Mouse (Mus musculus): ENCODE measurements around the gene Ptrh2.

The Ptrh2 gene

GRCm38 (mm10) chr11:86671041-86671675 is 12.6 kb upstream of the Ptrh2 start:
- DNase-seq: no peak

- no peak for DNase-seq
Observed at GRCm38 (mm10) chr11:86672772-86673171, 11.0 kb upstream of the Ptrh2 start.

GRCm38 (mm10) chr11:86675520-86675919 is 8.3 kb upstream of the Ptrh2 start:
- DNase-seq: no peak

- no peak for DNase-seq
Observed at GRCm38 (mm10) chr11:86678957-86679356, 4.8 kb upstream of the Ptrh2 start.

DNA sequence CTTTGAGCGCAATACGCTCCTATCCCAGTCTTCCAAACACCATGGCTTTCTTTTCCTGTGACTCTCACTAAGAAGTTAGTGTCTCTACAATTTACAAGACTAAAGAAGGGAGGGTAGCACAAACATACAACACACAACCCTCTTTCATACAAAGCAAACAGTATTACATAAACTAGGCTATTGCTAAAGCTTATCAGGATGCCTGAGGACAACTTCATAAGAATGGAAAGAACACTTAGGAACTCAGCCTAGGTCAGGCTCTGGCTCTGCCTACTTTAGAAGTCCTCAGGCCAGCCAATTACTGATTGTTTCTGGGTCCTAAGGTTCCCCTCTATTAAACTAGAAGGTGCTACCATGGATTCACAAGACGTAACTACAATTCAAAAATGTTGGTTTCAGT is 3.1 kb upstream of the Ptrh2 start:
- DNase-seq: no peak

DNA sequence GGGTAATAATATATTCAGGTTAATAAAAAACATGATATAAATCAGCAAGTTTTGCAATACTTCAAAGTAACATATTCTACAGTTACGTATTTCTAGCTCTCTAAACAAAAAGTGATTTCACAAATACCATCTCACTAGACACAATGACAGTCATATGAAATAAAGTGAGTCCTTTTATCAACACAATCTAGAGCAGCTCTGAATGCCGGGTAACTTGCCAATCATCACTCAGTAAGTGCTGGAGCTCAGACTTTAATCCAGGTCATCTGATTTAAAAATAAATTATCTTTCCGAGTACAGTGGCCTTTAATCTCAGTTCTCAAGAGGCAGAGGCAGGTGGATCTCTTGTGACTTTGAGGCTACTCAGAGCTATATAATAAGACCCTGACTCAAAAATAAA is 2.4 kb upstream of the Ptrh2 start:
- DNase-seq: no peak

- DNase-seq: no peak
Observed at GRCm38 (mm10) chr11:86682861-86683260, 924 bp upstream of the Ptrh2 start.

DNA sequence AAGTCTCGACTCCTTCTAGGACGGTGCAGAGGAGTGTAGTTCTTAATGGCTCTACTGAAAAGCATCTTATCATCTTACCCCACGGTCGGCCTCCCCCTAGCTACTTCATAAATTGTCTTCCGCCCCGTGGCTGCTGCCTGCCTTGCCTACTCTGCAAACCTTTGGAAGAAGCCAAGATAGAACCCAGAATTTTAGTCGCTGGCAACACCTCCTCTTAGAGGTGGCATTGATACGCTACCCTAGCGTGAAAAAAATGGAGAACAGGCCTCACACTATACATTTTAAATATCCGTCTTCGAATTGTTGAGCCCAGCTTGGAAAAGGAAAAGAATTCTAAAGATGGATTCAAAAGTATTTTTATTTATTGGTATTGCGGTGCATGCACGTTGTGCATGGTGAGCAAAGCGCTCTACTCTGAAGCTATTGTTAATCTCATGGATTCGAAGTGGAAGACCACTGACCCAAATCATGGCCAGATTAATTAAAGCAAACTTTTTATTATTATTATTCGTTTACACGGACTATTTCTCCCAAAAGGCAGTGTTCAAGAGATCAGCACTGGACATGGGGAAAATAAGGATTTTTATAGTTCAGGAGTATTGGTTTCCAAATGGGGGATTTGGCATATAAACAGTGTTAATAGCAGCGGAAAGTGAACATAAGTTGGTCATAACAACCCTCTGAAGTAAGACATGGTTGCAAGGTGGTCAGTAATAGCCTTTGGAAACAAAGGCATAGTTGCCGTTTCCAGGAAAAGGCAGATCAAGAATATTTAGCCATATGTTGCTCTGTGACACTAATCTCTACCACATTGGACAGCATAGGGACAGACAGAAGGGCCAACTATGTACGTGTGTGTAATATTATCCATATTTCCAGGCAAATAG is 584 bp downstream of the Ptrh2 start:
- DNase-seq: no peak

DNA sequence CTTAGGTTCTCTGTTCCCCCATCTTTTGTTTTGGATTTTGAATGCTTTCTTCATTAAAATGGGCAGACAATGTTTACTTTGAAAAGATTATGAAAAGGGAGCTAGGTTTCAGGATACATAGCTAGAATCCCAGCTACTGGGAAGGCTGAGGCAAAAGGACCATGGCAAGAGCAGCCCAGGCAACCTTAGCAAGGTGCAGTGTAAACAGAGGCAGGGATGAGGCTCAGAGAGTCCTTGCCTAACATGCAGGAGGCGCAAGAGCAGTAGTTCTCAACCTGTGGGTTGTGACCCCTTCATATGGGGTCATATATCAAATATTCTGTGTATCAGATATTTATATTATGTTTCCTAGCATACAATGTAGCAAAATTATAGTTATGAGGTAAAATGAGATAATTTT is 1.6 kb downstream of the Ptrh2 start:
- DNase-seq: no peak

- DNase-seq: no peak
Observed at GRCm38 (mm10) chr11:86690383-86690782, 6.6 kb downstream of the Ptrh2 start.

DNA sequence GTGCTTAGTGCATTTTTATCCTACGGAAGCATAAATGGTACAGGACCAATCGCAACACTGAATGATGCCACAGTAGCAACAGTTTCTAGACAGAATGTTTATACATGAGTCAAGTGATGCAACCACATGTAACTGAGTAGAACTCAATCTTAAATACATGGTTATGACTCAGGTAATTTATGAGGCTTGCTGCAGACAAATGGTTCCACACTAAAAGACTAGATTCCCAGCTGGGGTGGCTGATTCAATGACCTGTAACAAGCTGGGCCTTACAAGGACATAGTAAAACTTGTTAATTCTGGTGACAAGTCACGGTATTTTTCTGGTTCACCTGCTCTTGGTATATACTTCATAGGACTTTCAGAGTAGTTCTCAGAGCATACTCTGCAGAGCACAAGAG is 7.7 kb downstream of the Ptrh2 start:
- DNase-seq: no peak

GRCm38 (mm10) chr11:86691956-86692355 is 8.2 kb downstream of the Ptrh2 start:
- DNase-seq: no peak

GRCm38 (mm10) chr11:86692546-86692945 is 8.8 kb downstream of the Ptrh2 start:
- DNase-seq: no peak

GRCm38 (mm10) chr11:86695461-86695860 is 11.7 kb downstream of the Ptrh2 start:
- DNase-seq: no peak

- DNase-seq: no peak
Observed at GRCm38 (mm10) chr11:86701151-86701550, 17.4 kb downstream of the Ptrh2 start.

GRCm38 (mm10) chr11:86714606-86715005 is 30.8 kb downstream of the Ptrh2 start:
- DNase-seq: no peak

GRCm38 (mm10) chr11:86717306-86718065 is 33.7 kb downstream of the Ptrh2 start:
- no peak for DNase-seq

DNA sequence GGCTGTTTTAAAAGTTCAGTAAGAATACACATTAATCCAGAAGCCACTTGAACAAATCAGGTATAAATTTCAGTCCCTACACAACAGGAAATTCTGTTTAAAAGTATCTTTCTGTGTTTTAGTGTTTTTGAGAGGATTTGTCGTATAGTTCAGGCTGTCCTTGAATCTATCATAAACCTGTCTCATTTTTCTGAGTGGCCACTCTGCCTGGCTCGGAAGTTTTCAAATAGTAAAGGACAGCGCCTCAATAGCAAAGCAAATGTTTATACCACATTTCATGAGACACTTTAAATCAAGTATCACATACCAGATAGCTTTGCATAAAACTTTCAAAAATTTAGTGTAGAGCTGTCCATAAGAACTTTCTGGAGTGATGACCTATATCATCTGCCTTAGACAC is 34.6 kb downstream of the Ptrh2 start:
- no peak for DNase-seq

DNA sequence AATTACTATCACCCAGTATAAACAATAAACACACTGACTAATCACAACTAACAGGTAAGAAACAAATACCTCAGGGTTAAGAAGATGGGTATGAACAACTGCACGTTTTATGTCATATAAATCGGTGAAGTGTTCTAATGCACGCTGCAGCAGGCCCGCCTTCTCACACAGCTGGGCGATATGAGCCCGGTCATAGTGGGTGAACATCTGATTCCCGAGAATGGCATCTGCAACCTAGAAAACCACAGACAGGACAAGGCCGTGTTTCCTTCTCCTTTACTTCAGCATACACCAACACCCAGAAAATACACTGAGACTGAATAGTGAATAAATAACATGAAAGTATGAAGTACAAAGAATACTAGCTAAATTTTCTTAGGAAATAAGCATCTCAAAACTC is 35.6 kb downstream of the Ptrh2 start:
- DNase-seq: no peak

DNA sequence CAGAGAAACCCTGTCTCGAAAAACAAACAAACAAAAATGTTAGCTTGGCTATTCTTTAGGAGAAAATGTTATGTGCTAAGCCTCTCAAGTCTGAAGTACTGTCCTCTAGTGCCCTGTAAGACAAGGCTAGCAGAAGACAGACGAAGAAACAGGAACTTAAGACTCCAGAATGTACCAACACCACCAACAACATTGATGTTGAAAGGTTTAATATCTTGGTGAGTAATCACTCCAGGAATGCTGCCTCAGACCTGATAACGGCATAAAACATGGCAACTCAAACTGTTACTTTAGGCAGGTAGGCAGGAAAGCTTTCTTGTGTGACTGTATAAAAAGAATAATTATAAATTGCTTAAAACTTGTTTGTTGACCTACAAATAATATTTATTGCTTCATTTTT is 40.2 kb downstream of the Ptrh2 start:
- no peak for DNase-seq

DNA sequence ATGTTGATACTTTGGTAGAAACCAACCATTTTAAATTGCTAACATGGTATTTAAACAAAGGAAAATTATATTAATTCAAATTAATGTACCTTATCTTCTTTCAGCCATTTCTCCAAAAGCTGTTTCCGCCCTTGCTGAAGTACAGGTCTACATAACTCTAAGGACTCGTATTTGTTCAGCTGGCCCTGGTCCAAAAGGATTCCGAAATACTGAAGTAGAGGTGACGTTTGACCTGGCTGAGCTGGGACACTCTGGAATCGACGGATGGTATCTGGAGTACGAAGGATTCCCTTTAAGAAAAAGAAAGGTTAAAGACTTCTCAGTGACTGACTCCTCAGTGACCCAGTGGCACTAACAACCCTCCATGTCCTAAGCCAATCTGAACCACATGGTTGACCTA is 41.2 kb downstream of the Ptrh2 start:
- DNase-seq: peak; percentile 52

DNA sequence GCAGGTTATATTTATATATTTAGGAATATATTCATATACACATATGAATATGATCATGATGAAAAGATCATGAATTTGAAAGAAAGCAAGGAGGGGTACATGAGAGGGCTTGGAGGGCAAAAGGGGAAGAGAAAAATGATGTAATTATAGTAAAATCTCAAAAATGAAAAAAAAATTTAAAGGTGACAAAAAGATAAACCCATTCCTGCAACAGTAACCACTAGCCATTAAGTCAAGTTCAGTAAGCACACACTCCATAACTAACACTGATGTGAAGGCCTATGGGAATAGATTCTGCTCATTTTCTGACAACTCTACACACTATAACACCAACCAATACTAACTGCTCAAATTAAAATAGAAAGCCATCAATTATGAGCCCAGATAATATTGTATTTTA is 41.8 kb downstream of the Ptrh2 start:
- no peak for DNase-seq

DNA sequence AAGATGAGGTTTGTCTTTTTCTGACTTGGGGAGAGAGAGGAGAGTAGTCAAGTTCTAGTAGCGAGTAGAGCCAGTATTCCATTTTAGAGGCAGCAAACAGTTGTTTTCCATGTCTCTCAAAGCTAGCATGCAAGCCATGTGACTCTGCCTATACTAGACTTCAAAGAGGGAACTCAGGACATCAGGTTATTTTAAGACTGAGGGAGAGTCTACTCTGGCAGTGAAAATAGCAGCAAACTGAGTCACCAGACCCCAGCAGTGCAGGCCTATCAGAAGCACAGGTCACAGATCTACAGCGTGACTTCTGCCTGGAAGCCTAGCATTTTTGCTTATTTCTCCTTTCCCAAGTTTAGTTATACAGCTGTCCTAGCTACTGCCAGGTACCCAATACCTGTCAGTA is 47.7 kb downstream of the Ptrh2 start:
- DNase-seq: no peak
